Mouse (Mus musculus) granulocyte monocyte progenitor cell, adult 5-6 weeks (primary cell): ENCODE measurements around the gene Axin2. TPM values are rescaled to one million over a fixed set of nuclear protein-coding genes. Genes with fewer than 3 reads are reported as not detected.

Experiments
- ATAC-seq: replicated peaks from 2 replicates; pipeline ENCODE4 v1.8.0; 2016; ENCODE audit warnings: mild to moderate bottlenecking, moderate TSS enrichment, inconsistent platforms; ENCODE audit not compliant: poor library complexity, severe bottlenecking
- total RNA-seq, 2 experiments: library from RNA; stranded (forward) in 1 of 2; stranded (reverse) in 1 of 2; fragments of 200-712, 200-1000 nt in 1 of 2; fragments of >200 nt in 1 of 2; fragmentation: Nextera tagmentation in 1 of 2; gene quantifications; 2 replicates each; pipeline ENCODE4 v1.2.3; 2014 to 2017

Gene Axin2
- total RNA-seq, 2 experiments from 2014 or later: 0.67 to 1.1 TPM

- ATAC-seq: no peak
Measured at GRCm38 (mm10) chr11:108901670-108902069, 18.5 kb upstream of the Axin2 start.

- ATAC-seq: no peak
Measured at GRCm38 (mm10) chr11:108902303-108902702, 17.8 kb upstream of the Axin2 start.

GRCm38 (mm10) chr11:108906590-108907254 is 13.4 kb upstream of the Axin2 start:
- ATAC-seq: no peak

- no peak for ATAC-seq
Measured at GRCm38 (mm10) chr11:108909396-108910195, 10.6 kb upstream of the Axin2 start.

- no peak; the same call in 1 of the 2 replicates for ATAC-seq
Measured at GRCm38 (mm10) chr11:108910328-108910886, 9.7 kb upstream of the Axin2 start.

GRCm38 (mm10) chr11:108910903-108911302 is 9.2 kb upstream of the Axin2 start:
- peak; percentile 40 for ATAC-seq

- no peak for ATAC-seq
Measured at GRCm38 (mm10) chr11:108912174-108912573, 8.0 kb upstream of the Axin2 start.

GRCm38 (mm10) chr11:108917422-108918324 is 2.5 kb upstream of the Axin2 start:
- ATAC-seq: no peak

- peak; percentile 42 for ATAC-seq
Measured at GRCm38 (mm10) chr11:108920636-108921505, 722 bp downstream of the Axin2 start.

- no peak for ATAC-seq
Measured at GRCm38 (mm10) chr11:108921506-108922455, 1.6 kb downstream of the Axin2 start.

- no peak for ATAC-seq
Measured at GRCm38 (mm10) chr11:108922511-108923187, 2.5 kb downstream of the Axin2 start.

GRCm38 (mm10) chr11:108923188-108923575 is 3.0 kb downstream of the Axin2 start:
- ATAC-seq: no peak

- ATAC-seq: no peak
Measured at GRCm38 (mm10) chr11:108923781-108924180, 3.6 kb downstream of the Axin2 start.

- ATAC-seq: no peak
Measured at GRCm38 (mm10) chr11:108924346-108924745, 4.2 kb downstream of the Axin2 start.

GRCm38 (mm10) chr11:108925202-108925601 is 5.1 kb downstream of the Axin2 start:
- ATAC-seq: peak; percentile 42

GRCm38 (mm10) chr11:108925826-108926225 is 5.7 kb downstream of the Axin2 start:
- ATAC-seq: no peak

- no peak for ATAC-seq
Measured at GRCm38 (mm10) chr11:108926345-108927092, 6.4 kb downstream of the Axin2 start.
